ENCODE assay signal across 8 mouse cellular contexts in the genomic region with DNA sequence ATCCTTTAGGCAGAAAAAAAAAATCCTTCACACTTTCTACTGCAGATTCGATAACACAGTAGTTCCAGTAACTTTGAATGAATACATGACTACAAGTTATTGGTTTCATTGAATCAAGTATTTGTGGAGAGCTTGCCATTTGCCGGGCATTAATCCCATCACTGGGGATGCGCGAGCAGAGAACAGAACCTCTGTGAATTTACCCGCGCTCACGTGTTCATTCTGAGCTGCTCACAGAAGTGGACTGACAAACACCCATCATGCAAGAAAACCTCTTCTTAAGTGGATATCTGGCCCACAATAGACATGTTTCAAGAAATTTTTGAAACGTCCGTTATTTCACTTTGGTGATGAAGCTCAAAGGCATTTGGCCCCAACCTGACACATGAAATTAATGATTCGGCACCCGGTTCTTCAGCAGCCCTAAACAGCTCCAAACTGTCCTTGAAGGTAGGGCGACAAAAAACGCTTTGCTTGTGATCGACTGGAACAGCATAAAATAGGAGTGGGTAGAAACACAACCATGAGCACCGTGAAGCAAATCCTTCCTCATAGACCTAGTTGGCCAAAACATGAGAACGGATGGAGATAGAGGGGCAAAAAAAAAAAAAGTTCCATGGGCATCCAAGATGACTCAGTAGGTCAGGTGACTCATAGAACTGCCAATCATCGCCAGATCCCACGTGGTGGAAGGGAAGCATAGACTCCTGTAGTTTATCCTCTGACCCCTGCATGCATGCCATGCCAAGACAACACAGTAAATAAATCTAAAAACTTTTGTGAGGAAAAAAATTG. TPM values are rescaled to one million over a fixed set of nuclear protein-coding genes. Genes with fewer than 3 reads are reported as not detected.
DNase-seq lines count a peak whose midpoint lies in the region; ATAC-seq and TF ChIP-seq lines count a peak whose summit lies in the region.

No protein-coding gene starts in this region.

- H3K79me2 ChIP-seq in CH12.LX (replicated peaks; ENCODE audit: control insufficient read depth, extremely low read depth, insufficient read depth, poor library complexity, severe bottlenecking), result no peaks in the 10 kb centered on the region

- TF ChIP-seq RAD21 in CH12.LX (IDR thresholded peaks at IDR 0.05; ENCODE audit: low read depth, low read length), result no peak

- H3K9ac ChIP-seq in CH12.LX (ENCODE audit: insufficient read depth, low read depth), result no peak overlapping the region
- no peak overlapping the region for H3K9ac ChIP-seq in intestine, embryonic 15.5 days
- H3K9ac ChIP-seq in neural tube, embryonic 12.5 days, result no peak overlapping the region

- H3K36me3 ChIP-seq in CH12.LX (replicated peaks in 1 of 2; ENCODE audit: control insufficient read depth in 1 of 2, insufficient read depth in 1 of 2, low read length in 1 of 2), result no peaks in the 10 kb centered on the region
- peaks cover 11% of the 10 kb centered on the region; the same call in 1 of the 2 replicates for H3K36me3 ChIP-seq in embryonic facial prominence, embryonic 10.5 days (replicated peaks)
- H3K36me3 ChIP-seq in intestine, embryonic 15.5 days, result no peaks in the 10 kb centered on the region
- peaks cover 9% of the 10 kb centered on the region for H3K36me3 ChIP-seq in neural tube, embryonic 12.5 days

- H3K27ac ChIP-seq in CH12.LX (ENCODE audit: insufficient read depth, low read depth), result no peak overlapping the region
- H3K27ac ChIP-seq in embryonic facial prominence, embryonic 10.5 days (replicated peaks), result no peak overlapping the region
- H3K27ac ChIP-seq in intestine, embryonic 15.5 days, result no peak overlapping the region
- H3K27ac ChIP-seq in neural tube, embryonic 12.5 days, result no peak overlapping the region

- peaks cover 4 to 21% of the 10 kb centered on the region in 2 experiments for H3K4me1 ChIP-seq in CH12.LX (ENCODE audit: control insufficient read depth in 1 of 2, insufficient read depth in 2 of 2)
- H3K4me1 ChIP-seq in embryonic facial prominence, embryonic 10.5 days, result peaks cover 23% of the 10 kb centered on the region
- peaks cover 7% of the 10 kb centered on the region for H3K4me1 ChIP-seq in intestine, embryonic 15.5 days (replicated peaks)
- H3K4me1 ChIP-seq in neural tube, embryonic 12.5 days, result peaks cover 27% of the 10 kb centered on the region

- TF ChIP-seq POLR2A in CH12.LX (IDR thresholded peaks at IDR 0.05; ENCODE audit: low read depth, low read length), result no peak

- in situ Hi-C loops in CH12.LX (cut with MboI; ENCODE audit: low pct_ligation_motif_present, low pct_unique_long_range_greater_than_20kb, low sequenced_read_pairs), result no loop called here

- H3K4me2 ChIP-seq in CH12.LX (ENCODE audit: insufficient read depth, low read depth, poor library complexity, severe bottlenecking), result peak overlapping the region; percentile 42; the same call in 1 of the 2 replicates
- H3K4me2 ChIP-seq in intestine, embryonic 15.5 days (replicated peaks), result peak overlapping the region; percentile 98
- H3K4me2 ChIP-seq in neural tube, embryonic 12.5 days (replicated peaks), result peak overlapping the region; percentile 79

- H3K9me3 ChIP-seq in CH12.LX (replicated peaks; ENCODE audit: low read length), result no peaks in the 10 kb centered on the region
- H3K9me3 ChIP-seq in embryonic facial prominence, embryonic 10.5 days, result no peaks in the 10 kb centered on the region
- H3K9me3 ChIP-seq in intestine, embryonic 15.5 days, result no peaks in the 10 kb centered on the region
- H3K9me3 ChIP-seq in neural tube, embryonic 12.5 days, result no peaks in the 10 kb centered on the region

- DNase-seq in CD4-positive, CD25-positive, alpha-beta regulatory T cell, adult 2 months (ENCODE audit: low read depth, low spot score), result peak; percentile 7
- DNase-seq in CH12.LX (ENCODE audit: extremely low read depth), result no peak
- no peak for DNase-seq in embryonic facial prominence, embryonic 10.5 days (ENCODE audit: low spot score)
- DNase-seq in layer of hippocampus, postnatal 25 days (ENCODE audit: extremely low spot score in 1 of 2, low spot score in 1 of 2), result no peak
- no peak for DNase-seq in frontal cortex, postnatal 14 days (ENCODE audit: low spot score in 2 of 2)

- 75% methylated on average over 18 of the region's 18 CpGs for WGBS in embryonic facial prominence, embryonic 10.5 days
- WGBS in intestine, embryonic 15.5 days, result 70% methylated on average over 18 of the region's 18 CpGs
- 72% methylated on average over 18 of the region's 18 CpGs for whole genome bisulfite sequencing in neural tube, embryonic 12.5 days

- ATAC-seq in CD4-positive, CD25-positive, alpha-beta regulatory T cell, adult 4 months, result no peak
- no peak for ATAC-seq in intestine, embryonic 15.5 days
- ATAC-seq in neural tube, embryonic 12.5 days (ENCODE audit: low FRiP score, low read depth), result no peak

- peaks cover 4% of the 10 kb centered on the region for H3K27me3 ChIP-seq in CH12.LX (replicated peaks)
- peaks cover 27% of the 10 kb centered on the region for H3K27me3 ChIP-seq in embryonic facial prominence, embryonic 10.5 days (replicated peaks; ENCODE audit: low read depth, poor library complexity, severe bottlenecking)
- no peaks in the 10 kb centered on the region; the same call in none of the 2 replicates for H3K27me3 ChIP-seq in intestine, embryonic 15.5 days (replicated peaks)
- H3K27me3 ChIP-seq in neural tube, embryonic 12.5 days (replicated peaks), result no peaks in the 10 kb centered on the region

- peak overlapping the region in 1 of 3 experiments; percentile 23 for H3K4me3 ChIP-seq in CH12.LX (replicated peaks in 1 of 3; ENCODE audit: low read depth in 2 of 3, low read length in 2 of 3, poor library complexity in 1 of 3)
- peak overlapping the region; percentile 89 for H3K4me3 ChIP-seq in embryonic facial prominence, embryonic 10.5 days
- H3K4me3 ChIP-seq in intestine, embryonic 15.5 days (replicated peaks), result peak overlapping the region; percentile 86
- no peak overlapping the region for H3K4me3 ChIP-seq in neural tube, embryonic 12.5 days

- TF ChIP-seq CTCF in CH12.LX (conservative IDR thresholded peaks at IDR 0.05 in 1 of 2, IDR thresholded peaks at IDR 0.05 in 1 of 2; ENCODE audit: low read depth in 2 of 2, low read length in 2 of 2), result no peak

- TF ChIP-seq EP300 in CH12.LX (IDR thresholded peaks at IDR 0.05; ENCODE audit: low read length), result no peak

- dilution Hi-C loops in CH12.LX (cut with MboI; ENCODE audit: extremely low pct_ligation_motif_present, extremely low pct_unique_long_range_greater_than_20kb, low sequenced_read_pairs), result no loop called here

TF ChIP-seq in CH12.LX, 34 proteins besides CTCF, POLR2A, EP300 and RAD21:
- TF ChIP-seq USF1 (IDR thresholded peaks at IDR 0.05; ENCODE audit: low read depth, low read length) (0 out of 2 replicates have a peak, but pooled peaks have one; percentile 2), PAX5 (IDR thresholded peaks at IDR 0.05; ENCODE audit: low read length) (no peak), ZNF384 (IDR thresholded peaks at IDR 0.05; ENCODE audit: low read depth, low read length) (peak; percentile 46)

RNA-seq across cellular contexts. Expression of gene Dclk2, which starts 0.7 kb away (rescaled TPM):
- 1 to 10 TPM; 2.4 to 3.5 TPM for polyA plus RNA-seq in CD4-positive, CD25-positive, alpha-beta regulatory T cell, adult 4 months (2017; shearing (Covaris generic))
- total RNA-seq in CH12.LX (2012; rRNA removed) (0.71 and 0.93 TPM in 2 replicates), CH12.LX (2014; rRNA removed) (0.84 and 1.0 TPM in 2 replicates)
- 2.0 and 2.5 TPM in 2 replicates for polyA plus RNA-seq in CH12.LX (2012; ENCODE audit: insufficient read length, low read depth)
- polyA plus RNA-seq in embryonic facial prominence, embryonic 10.5 days (2016; fragmentation: Nextera tagmentation; extraction: Ambion mirVana), result 14.2 and 15.0 TPM in 2 replicates
- 6.3 and 6.8 TPM in 2 replicates for polyA plus RNA-seq in intestine, embryonic 15.5 days (2015; fragmentation: Nextera tagmentation; extraction: Ambion mirVana)
- polyA plus RNA-seq in neural tube, embryonic 12.5 days (2016; fragmentation: Nextera tagmentation; extraction: Ambion mirVana), result 66.2 and 67.0 TPM in 2 replicates
- 100 to 1,000 TPM; 108 to 112 TPM for total RNA-seq in layer of hippocampus, postnatal 25 days (2021)

Comparison
In these comparisons a context has a peak if more than half of its experiments do, and no peak if none do; other contexts are left out.
1. H3K4me2 ChIP-seq: peak in every context shown above with its lines; median percentile 98 in intestine, embryonic 15.5 days; 79 in neural tube, embryonic 12.5 days; 42 in CH12.LX.